Mouse (Mus musculus): ENCODE results near the gene Wdr66.

- no peak for TF ChIP-seq CTCF (IDR thresholded peaks at IDR 0.05; ENCODE audit: insufficient read depth, low read depth, low read length)
- no peak for TF ChIP-seq POLR2A (IDR thresholded peaks at IDR 0.05; ENCODE audit: insufficient read depth, low read depth, low read length)
Measured at GRCm38 (mm10) chr5:123375262-123375661, 123.4 kb downstream of the Wdr66 start.

Data from olfactory bulb, adult 2 months (tissue).